In the genomic region with DNA sequence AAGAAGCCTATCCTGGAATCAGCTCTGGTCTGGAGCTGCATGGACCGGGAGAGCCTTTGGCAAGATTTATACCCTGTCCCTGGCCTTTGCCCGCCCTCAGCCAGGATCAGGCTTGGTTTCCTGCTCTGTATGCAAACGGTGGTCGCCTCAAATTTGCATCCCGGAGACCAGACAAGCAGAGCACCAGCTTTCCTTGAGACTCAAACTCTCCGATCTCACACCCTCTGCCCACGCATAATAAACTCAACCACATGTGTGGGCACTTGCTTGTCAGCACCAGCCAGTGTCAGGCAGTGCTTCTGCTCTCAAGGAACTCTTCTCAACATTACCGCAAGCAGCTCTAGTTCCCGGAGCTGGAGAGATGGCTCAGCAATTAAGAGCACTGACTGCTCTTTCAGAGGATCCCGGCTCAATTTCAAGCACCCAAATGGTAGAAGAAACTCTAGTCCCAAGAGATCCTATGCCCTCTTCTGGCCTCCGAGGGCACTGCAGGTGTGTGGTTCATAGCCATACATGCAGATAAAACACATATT, we compare ENCODE assay signal across 8 mouse cellular contexts. TPM values are rescaled to one million over a fixed set of nuclear protein-coding genes. Genes with fewer than 3 reads are reported as not detected.
DNase-seq lines count a peak whose midpoint lies in the region; ATAC-seq and TF ChIP-seq lines count a peak whose summit lies in the region.

No protein-coding gene starts in this region.

- TF ChIP-seq CTCF in liver, adult 2 months (IDR thresholded peaks at IDR 0.05; ENCODE audit: low read depth, low read length), result peak; percentile 64; the same call in 1 of the 2 replicates
- peak; percentile 77 for TF ChIP-seq CTCF in midbrain, postnatal 0 days (IDR thresholded peaks at IDR 0.05)

- DNase-seq in 3134 (ENCODE audit: extremely low read depth, insufficient read length, low spot score) (peak; percentile 43), ZHBTc4 (ENCODE audit: low read depth, low spot score) (peak; percentile 87)
- peak; percentile 46 for DNase-seq in embryo, embryonic 11.5 days (ENCODE audit: low read depth, low spot score)
- DNase-seq in liver, adult 2 months (ENCODE audit: extremely low read depth, low read depth, low spot score), result peak; percentile 70
- peak; percentile 71 for DNase-seq in midbrain, postnatal 0 days (ENCODE audit: low spot score)
- DNase-seq in spleen, postnatal 4 days (ENCODE audit: low spot score in 2 of 2), result peak; percentile 84 to 90

- peaks cover 13% of the 10 kb centered on the region; the same call in 1 of the 2 replicates for H3K36me3 ChIP-seq in intestine, embryonic 15.5 days
- peaks cover 11% of the 10 kb centered on the region; the same call in 1 of the 2 replicates for H3K36me3 ChIP-seq in liver, adult 2 months (ENCODE audit: control insufficient read depth, insufficient read depth, low read length)
- H3K36me3 ChIP-seq in midbrain, postnatal 0 days (ENCODE audit: insufficient read depth, low read length), result no peaks in the 10 kb centered on the region

- H3K4me1 ChIP-seq in intestine, embryonic 15.5 days (replicated peaks), result peaks cover 16% of the 10 kb centered on the region
- peaks cover 23% of the 10 kb centered on the region for H3K4me1 ChIP-seq in liver, adult 2 months (ENCODE audit: control insufficient read depth, insufficient read depth, low read length)
- H3K4me1 ChIP-seq in midbrain, postnatal 0 days (ENCODE audit: insufficient read depth, low read length), result no peaks in the 10 kb centered on the region

- peak overlapping the region; percentile 88 for H3K4me2 ChIP-seq in intestine, embryonic 15.5 days (replicated peaks)
- peak overlapping the region; percentile 76 for H3K4me2 ChIP-seq in midbrain, postnatal 0 days (ENCODE audit: low read depth, low read length, poor library complexity, severe bottlenecking)

- peak overlapping the region; percentile 40 for H3K4me3 ChIP-seq in intestine, embryonic 15.5 days (replicated peaks)
- peak overlapping the region; percentile 34 for H3K4me3 ChIP-seq in liver, adult 2 months (ENCODE audit: insufficient read depth, low read depth, low read length)
- H3K4me3 ChIP-seq in midbrain, postnatal 0 days (ENCODE audit: low read depth, low read length), result peak overlapping the region; percentile 45

- H3K27ac ChIP-seq in intestine, embryonic 15.5 days, result peak overlapping the region; percentile 93
- peak overlapping the region; percentile 85 for H3K27ac ChIP-seq in liver, adult 2 months (replicated peaks; ENCODE audit: insufficient read depth, low read depth, low read length)
- peak overlapping the region; percentile 44 for H3K27ac ChIP-seq in midbrain, postnatal 0 days (ENCODE audit: low read depth, low read length)

- no peak for TF ChIP-seq POLR2A in liver, adult 2 months (IDR thresholded peaks at IDR 0.05; ENCODE audit: extremely low read depth, insufficient read depth, low read length)

- ATAC-seq in granulocyte monocyte progenitor cell, adult 5-6 weeks (replicated peaks; ENCODE audit: poor library complexity, severe bottlenecking), result peak; percentile 33
- peak; percentile 55 for ATAC-seq in intestine, embryonic 15.5 days
- peak; percentile 17; the same call in 1 of the 2 replicates for ATAC-seq in midbrain, postnatal 0 days (ENCODE audit: low FRiP score)

- H3K9ac ChIP-seq in intestine, embryonic 15.5 days, result peak overlapping the region; percentile 56
- peak overlapping the region; percentile 70 for H3K9ac ChIP-seq in liver, adult 2 months (ENCODE audit: low read depth, low read length)
- peak overlapping the region; percentile 44 for H3K9ac ChIP-seq in midbrain, postnatal 0 days (replicated peaks; ENCODE audit: low read length, poor library complexity, severe bottlenecking)

- 5% methylated on average over 11 of the region's 11 CpGs for WGBS in intestine, embryonic 15.5 days
- 6% methylated on average over 11 of the region's 11 CpGs for WGBS in liver, adult 2 months
- WGBS in midbrain, postnatal 0 days, result 4% methylated on average over 11 of the region's 11 CpGs

- peaks cover 10% of the 10 kb centered on the region; the same call in 1 of the 2 replicates for H3K79me2 ChIP-seq in liver, adult 2 months (ENCODE audit: control insufficient read depth, insufficient read depth, low read length)

- H3K9me3 ChIP-seq in intestine, embryonic 15.5 days, result no peaks in the 10 kb centered on the region
- no peaks in the 10 kb centered on the region for H3K9me3 ChIP-seq in midbrain, postnatal 0 days (ENCODE audit: low read length)

- no peaks in the 10 kb centered on the region for H3K27me3 ChIP-seq in intestine, embryonic 15.5 days (replicated peaks)
- no peaks in the 10 kb centered on the region for H3K27me3 ChIP-seq in liver, adult 2 months (ENCODE audit: control insufficient read depth, insufficient read depth, low read length)
- no peaks in the 10 kb centered on the region for H3K27me3 ChIP-seq in midbrain, postnatal 0 days (ENCODE audit: insufficient read depth, low read length)

RNA-seq across cellular contexts. Expression of gene Ctdsp1, which starts 6.7 kb away (rescaled TPM):
- total RNA-seq in granulocyte monocyte progenitor cell, adult 5-6 weeks (2014; fragmentation: Nextera tagmentation), result 81.8 and 98.1 TPM in 2 replicates
- 27.7 and 33.9 TPM in 2 replicates for total RNA-seq in granulocyte monocyte progenitor cell, adult 5-6 weeks (2017)
- polyA plus RNA-seq in intestine, embryonic 15.5 days (2015; fragmentation: Nextera tagmentation; extraction: Ambion mirVana), result 75.4 and 78.7 TPM in 2 replicates
- 27.1 and 41.9 TPM in 2 replicates for total RNA-seq in liver, adult 2 months (2014; rRNA removed)
- 167 and 185 TPM in 2 replicates for polyA plus RNA-seq in liver, adult 2 months (2012; rRNA removed)
- 23.9 and 29.3 TPM in 2 replicates for total RNA-seq in midbrain, postnatal 0 days (2014; rRNA removed)
- polyA plus RNA-seq in midbrain, postnatal 0 days (2015; fragmentation: Nextera tagmentation; extraction: Ambion mirVana), result 11.7 and 12.1 TPM in 2 replicates

RNA-seq across cellular contexts. Expression of gene Vil1, which starts 11.2 kb away (rescaled TPM):
- 0.09 TPM in 1 of 2 replicates, not detected in the other for total RNA-seq in granulocyte monocyte progenitor cell, adult 5-6 weeks (2014; fragmentation: Nextera tagmentation)
- not detected in 2 replicates for total RNA-seq in granulocyte monocyte progenitor cell, adult 5-6 weeks (2017)
- 135 and 146 TPM in 2 replicates for polyA plus RNA-seq in intestine, embryonic 15.5 days (2015; fragmentation: Nextera tagmentation; extraction: Ambion mirVana)
- 0.13 and 0.18 TPM in 2 replicates for total RNA-seq in liver, adult 2 months (2014; rRNA removed)
- polyA plus RNA-seq in liver, adult 2 months (2012; rRNA removed), result 0.22 and 0.26 TPM in 2 replicates
- total RNA-seq in midbrain, postnatal 0 days (2014; rRNA removed), result 0.38 and 0.80 TPM in 2 replicates
- 0.31 and 0.43 TPM in 2 replicates for polyA plus RNA-seq in midbrain, postnatal 0 days (2015; fragmentation: Nextera tagmentation; extraction: Ambion mirVana)

RNA-seq across cellular contexts. Expression of gene Slc11a1, which starts 23.0 kb away (rescaled TPM):
- 0.38 and 0.49 TPM in 2 replicates for total RNA-seq in granulocyte monocyte progenitor cell, adult 5-6 weeks (2014; fragmentation: Nextera tagmentation)
- 0.26 and 0.69 TPM in 2 replicates for total RNA-seq in granulocyte monocyte progenitor cell, adult 5-6 weeks (2017)
- 6.4 and 6.7 TPM in 2 replicates for polyA plus RNA-seq in intestine, embryonic 15.5 days (2015; fragmentation: Nextera tagmentation; extraction: Ambion mirVana)
- total RNA-seq in liver, adult 2 months (2014; rRNA removed), result 17.5 and 23.4 TPM in 2 replicates
- polyA plus RNA-seq in liver, adult 2 months (2012; rRNA removed), result 10.8 and 21.4 TPM in 2 replicates
- 7.8 and 12.6 TPM in 2 replicates for total RNA-seq in midbrain, postnatal 0 days (2014; rRNA removed)
- 1.3 and 1.7 TPM in 2 replicates for polyA plus RNA-seq in midbrain, postnatal 0 days (2015; fragmentation: Nextera tagmentation; extraction: Ambion mirVana)

RNA-seq across cellular contexts. Expression of gene Catip, which starts 36.1 kb away (rescaled TPM):
- total RNA-seq in granulocyte monocyte progenitor cell, adult 5-6 weeks (2014; fragmentation: Nextera tagmentation), result 1.9 TPM in 1 of 2 replicates, not detected in the other
- not detected in 2 replicates for total RNA-seq in granulocyte monocyte progenitor cell, adult 5-6 weeks (2017)
- polyA plus RNA-seq in intestine, embryonic 15.5 days (2015; fragmentation: Nextera tagmentation; extraction: Ambion mirVana), result 0.39 and 0.53 TPM in 2 replicates
- 0.09 TPM in 1 of 2 replicates, not detected in the other for total RNA-seq in liver, adult 2 months (2014; rRNA removed)
- 0.09 TPM in 1 of 2 replicates, not detected in the other for polyA plus RNA-seq in liver, adult 2 months (2012; rRNA removed)
- 2.7 and 4.0 TPM in 2 replicates for total RNA-seq in midbrain, postnatal 0 days (2014; rRNA removed)
- polyA plus RNA-seq in midbrain, postnatal 0 days (2015; fragmentation: Nextera tagmentation; extraction: Ambion mirVana), result 1.6 and 2.4 TPM in 2 replicates

Comparison
In these comparisons a context has a peak if more than half of its experiments do, and no peak if none do; other contexts are left out.
1. Peak in every context shown above with its lines: DNase-seq, ATAC-seq, H3K4me3 ChIP-seq and H3K27ac ChIP-seq.